Comparison of ENCODE assay signal across 8 mouse cellular contexts in genomic region chr15:101339537-101339936, GRCm38 (mm10). TPM values are rescaled to one million over a fixed set of nuclear protein-coding genes. Genes with fewer than 3 reads are reported as not detected.
DNase-seq lines count a peak whose midpoint lies in the region; ATAC-seq and TF ChIP-seq lines count a peak whose summit lies in the region.

No protein-coding gene starts in this region.

- no peak for TF ChIP-seq EP300 in MEL (IDR thresholded peaks at IDR 0.05; ENCODE audit: low read depth in 1 of 2, low read length in 2 of 2)

- WGBS in hindbrain, embryonic 12.5 days: 0% methylated on average over 2 of the region's 2 CpGs

- no peaks in the 10 kb centered on the region; a peak in 1 of 4 replicates for H3K36me3 ChIP-seq in MEL (ENCODE audit: control insufficient read depth in 1 of 2, insufficient read depth in 2 of 2, low read length in 2 of 2)
- no peaks in the 10 kb centered on the region for H3K36me3 ChIP-seq in hindbrain, embryonic 12.5 days

- H3K9ac ChIP-seq in MEL (ENCODE audit: control insufficient read depth, low read depth, low read length, poor library complexity, severe bottlenecking): no peak overlapping the region
- H3K9ac ChIP-seq in hindbrain, embryonic 12.5 days: no peak overlapping the region

- no peak overlapping the region for H3K4me3 ChIP-seq in MEL (ENCODE audit: control insufficient read depth in 1 of 2, insufficient read depth in 1 of 2, low read depth in 2 of 2, low read length in 2 of 2)
- H3K4me3 ChIP-seq in hindbrain, embryonic 12.5 days: no peak overlapping the region

- H3K9me3 ChIP-seq in MEL (replicated peaks; ENCODE audit: insufficient read depth, low read length): no peaks in the 10 kb centered on the region
- H3K9me3 ChIP-seq in hindbrain, embryonic 12.5 days (replicated peaks): no peaks in the 10 kb centered on the region

- peak; percentile 85 for ATAC-seq in hindbrain, embryonic 12.5 days (ENCODE audit: low FRiP score)

- no peak for TF ChIP-seq POLR2A in MEL (IDR thresholded peaks at IDR 0.05; ENCODE audit: control insufficient read depth in 1 of 2, insufficient read depth in 1 of 2, low read depth in 1 of 2, low read length in 2 of 2, poor library complexity in 1 of 2)

- peak; percentile 85 to 100 (median 99) for TF ChIP-seq CTCF in MEL (IDR thresholded peaks at IDR 0.05 in 2 of 3, conservative IDR thresholded peaks at IDR 0.05 in 1 of 3; ENCODE audit: control insufficient read depth in 1 of 3, insufficient read depth in 1 of 3, low read depth in 2 of 3, low read length in 3 of 3, poor library complexity in 1 of 3, severe bottlenecking in 1 of 3)

- peak; percentile 100 for TF ChIP-seq RAD21 in MEL (IDR thresholded peaks at IDR 0.05; ENCODE audit: low read depth, low read length)

- H3K4me2 ChIP-seq in hindbrain, embryonic 12.5 days (replicated peaks): no peak overlapping the region

- H3K4me1 ChIP-seq in MEL (ENCODE audit: control insufficient read depth in 1 of 2, insufficient read depth in 2 of 2, low read length in 2 of 2): peaks cover 0 to 17% of the 10 kb centered on the region in 2 experiments; a peak in 3 of 4 replicates
- H3K4me1 ChIP-seq in hindbrain, embryonic 12.5 days: 0 out of 2 replicates have a peak, but pooled peaks cover 3% of the 10 kb centered on the region

- no peak overlapping the region for H3K27ac ChIP-seq in MEL (ENCODE audit: control insufficient read depth, low read depth, low read length)
- H3K27ac ChIP-seq in hindbrain, embryonic 12.5 days: no peak overlapping the region

- no peaks in the 10 kb centered on the region for H3K79me2 ChIP-seq in MEL (ENCODE audit: control insufficient read depth, insufficient read depth, low read length, poor library complexity)

- peak; percentile 91 for DNase-seq in MEL (ENCODE audit: low read depth, low spot score)
- peak; percentile 86 for DNase-seq in cerebellum, adult 8-10 months
- peak; percentile 74 to 85 for DNase-seq in frontal cortex, postnatal 10 days (ENCODE audit: low spot score in 2 of 2)
- peak; percentile 93 to 94 for DNase-seq in layer of hippocampus, postnatal 10 days (ENCODE audit: low spot score in 2 of 2)
- DNase-seq in lung, postnatal 10 days: peak; percentile 91
- DNase-seq in retina, embryonic 14.5 days (ENCODE audit: low spot score): peak; percentile 93
- DNase-seq in thymus, postnatal 25 days: peak; percentile 81

- H3K27me3 ChIP-seq in MEL (ENCODE audit: control insufficient read depth in 1 of 2, insufficient read depth in 2 of 2, low read length in 2 of 2): no peaks in the 10 kb centered on the region
- H3K27me3 ChIP-seq in hindbrain, embryonic 12.5 days: peaks cover 12% of the 10 kb centered on the region; the same call in 1 of the 2 replicates

TF ChIP-seq in MEL, 35 proteins besides CTCF, POLR2A, EP300 and RAD21:
- TF ChIP-seq GABPA (IDR thresholded peaks at IDR 0.05; ENCODE audit: low read depth, low read length) (no peak), ETS1 (IDR thresholded peaks at IDR 0.05; ENCODE audit: low read depth, low read length) (no peak), MYC (IDR thresholded peaks at IDR 0.05; ENCODE audit: low read depth, low read length) (no peak), SMC3 (IDR thresholded peaks at IDR 0.05; ENCODE audit: low read depth, low read length) (peak; percentile 96), ZC3H11A (IDR thresholded peaks at IDR 0.05; ENCODE audit: low read depth, low read length) (peak; percentile 89), SIN3A (IDR thresholded peaks at IDR 0.05; ENCODE audit: low read length) (no peak), GATA1 (IDR thresholded peaks at IDR 0.05; ENCODE audit: low read depth, low read length) (peak; percentile 41; the same call in 1 of the 2 replicates), BHLHE40 (IDR thresholded peaks at IDR 0.05; ENCODE audit: borderline replicate concordance, low read depth, low read length) (peak; percentile 51; the same call in 1 of the 2 replicates)

RNA-seq across cellular contexts. Expression of gene Krt80, which starts 30.4 kb away (rescaled TPM):
- total RNA-seq in MEL (2012; rRNA removed): not detected in 2 replicates
- not detected for polyA plus RNA-seq in MEL (2012; ENCODE audit: insufficient read depth in 1 of 2, insufficient read length in 2 of 2, low read depth in 1 of 2, low replicate concordance in 2 of 2, missing spikeins in 1 of 2)
- 0.14 and 0.21 TPM in 2 replicates for polyA plus RNA-seq in hindbrain, embryonic 12.5 days (2016; fragmentation: Nextera tagmentation; extraction: Ambion mirVana)
- total RNA-seq in layer of hippocampus, postnatal 10 days (2021): under 1 TPM in 1 of 2 experiments, not detected in 1; 0.23 TPM

RNA-seq across cellular contexts. Expression of gene 6030408B16Rik, which starts 46.5 kb away (rescaled TPM):
- 0.07 and 0.12 TPM in 2 replicates for total RNA-seq in MEL (2012; rRNA removed)
- polyA plus RNA-seq in MEL (2012; ENCODE audit: insufficient read depth in 1 of 2, insufficient read length in 2 of 2, low read depth in 1 of 2, low replicate concordance in 2 of 2, missing spikeins in 1 of 2): under 1 TPM in 1 of 2 experiments, not detected in 1; 0.18 TPM
- 0.31 and 0.87 TPM in 2 replicates for polyA plus RNA-seq in hindbrain, embryonic 12.5 days (2016; fragmentation: Nextera tagmentation; extraction: Ambion mirVana)
- not detected for total RNA-seq in layer of hippocampus, postnatal 10 days (2021)

RNA-seq across cellular contexts. Expression of gene Atg101, which starts 55.5 kb away (rescaled TPM):
- 75.5 and 90.3 TPM in 2 replicates for total RNA-seq in MEL (2012; rRNA removed)
- 10 to 100 TPM in 1 of 2 experiments, not detected in 1; 75.2 TPM for polyA plus RNA-seq in MEL (2012; ENCODE audit: insufficient read depth in 1 of 2, insufficient read length in 2 of 2, low read depth in 1 of 2, low replicate concordance in 2 of 2, missing spikeins in 1 of 2)
- 62.0 and 66.5 TPM in 2 replicates for polyA plus RNA-seq in hindbrain, embryonic 12.5 days (2016; fragmentation: Nextera tagmentation; extraction: Ambion mirVana)
- 10 to 100 TPM; 41.1 to 43.3 TPM for total RNA-seq in layer of hippocampus, postnatal 10 days (2021)
